Mouse (Mus musculus): ENCODE results near the gene Hoxd4. TPM values are rescaled to one million over a fixed set of nuclear protein-coding genes. Genes with fewer than 3 reads are reported as not detected.

Hoxd4 gene
- polyA plus RNA-seq, 1 experiment from 2014 or later: not detected

DNA sequence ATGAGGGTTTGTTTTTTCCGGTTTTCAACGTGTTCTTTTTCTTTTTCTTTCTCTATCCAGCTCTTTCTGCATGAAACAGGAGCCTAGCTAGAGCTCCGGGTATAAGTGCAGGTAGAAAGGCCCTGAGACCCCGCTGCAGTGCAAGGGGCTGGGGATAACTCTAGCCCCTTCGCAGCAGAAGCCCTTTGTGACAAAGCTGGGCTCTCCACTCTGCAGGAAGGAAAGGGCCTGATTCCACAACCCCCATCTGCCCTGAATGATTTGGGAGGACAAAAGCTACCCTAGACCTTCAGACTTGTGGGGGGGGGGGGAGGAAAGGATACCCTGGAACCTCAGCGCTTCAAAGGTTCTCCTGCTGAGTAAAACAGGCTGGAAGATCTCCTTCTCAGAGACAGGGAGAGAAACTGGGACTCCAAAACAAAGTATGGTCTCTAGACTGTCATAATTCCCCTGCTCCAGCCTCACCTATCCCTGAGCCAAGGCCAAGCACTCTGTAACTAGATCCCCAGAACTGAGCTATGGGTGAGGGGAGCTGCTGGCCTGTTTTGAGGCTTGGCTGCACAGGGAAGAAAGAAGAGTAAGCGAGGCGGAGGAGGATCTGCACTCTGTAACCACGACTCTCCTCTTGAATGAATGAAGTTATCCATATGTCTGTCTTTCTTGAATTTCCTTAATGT, 35.2 kb upstream of the Hoxd4 start:
- Histone ChIP-seq H3K4me1 (replicated peaks; ENCODE audit: control insufficient read depth, insufficient read depth, low read length) (peaks cover 4% of the 10 kb centered on the region; the same call in 1 of the 2 replicates), H3K9ac (ENCODE audit: low read length) (no peak overlapping the region), H3K36me3 (ENCODE audit: control insufficient read depth, insufficient read depth, low read length) (no peaks in the 10 kb centered on the region), H3K4me2 (ENCODE audit: low read depth, low read length, severe bottlenecking) (no peak overlapping the region), H3K27me3 (ENCODE audit: control insufficient read depth, insufficient read depth, low read length) (peaks cover 100% of the 10 kb centered on the region), H3K9me3 (ENCODE audit: control insufficient read depth, low read length) (no peaks in the 10 kb centered on the region), H3K4me3 (ENCODE audit: low read depth, low read length) (no peak overlapping the region), H3K27ac (ENCODE audit: low read depth, low read length) (no peak overlapping the region)
- DNase-seq (ENCODE audit: low spot score) (peak; percentile 50), ATAC-seq (replicated peaks; ENCODE audit: low FRiP score) (no peak)
- under 1% methylated on average over 9 of the region's 9 CpGs for WGBS

DNA sequence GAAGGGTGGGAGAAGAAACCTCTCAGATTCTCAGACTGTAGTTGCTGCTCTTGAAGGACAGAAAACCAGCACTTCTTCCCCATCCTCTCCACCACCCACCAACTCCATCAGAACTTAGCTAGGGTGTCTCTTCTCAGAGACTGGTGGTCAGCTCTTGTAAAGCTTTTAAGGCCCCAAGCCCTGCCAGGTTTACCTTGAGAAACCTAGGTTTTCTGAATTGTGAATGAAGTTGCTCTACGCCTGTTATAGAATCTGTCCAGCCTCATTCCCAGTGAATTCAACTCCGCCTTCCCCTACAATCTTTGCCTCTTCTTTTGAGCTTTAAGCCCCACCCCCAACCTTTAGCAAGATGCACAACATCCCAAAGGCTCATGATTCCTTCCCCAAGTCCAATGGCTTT, 34.6 kb upstream of the Hoxd4 start:
- Histone ChIP-seq H3K4me2 (ENCODE audit: low read depth, low read length, severe bottlenecking) (no peak overlapping the region), H3K9me3 (ENCODE audit: control insufficient read depth, low read length) (no peaks in the 10 kb centered on the region), H3K9ac (ENCODE audit: low read length) (no peak overlapping the region), H3K4me3 (ENCODE audit: low read depth, low read length) (no peak overlapping the region), H3K27me3 (ENCODE audit: control insufficient read depth, insufficient read depth, low read length) (peaks cover 100% of the 10 kb centered on the region), H3K36me3 (ENCODE audit: control insufficient read depth, insufficient read depth, low read length) (no peaks in the 10 kb centered on the region), H3K27ac (ENCODE audit: low read depth, low read length) (no peak overlapping the region), H3K4me1 (replicated peaks; ENCODE audit: control insufficient read depth, insufficient read depth, low read length) (peaks cover 6% of the 10 kb centered on the region; the same call in 1 of the 2 replicates)
- DNase-seq (ENCODE audit: low spot score) (no peak), ATAC-seq (replicated peaks; ENCODE audit: low FRiP score) (no peak)
- WGBS: 9% methylated on average over 2 of the region's 2 CpGs

DNA sequence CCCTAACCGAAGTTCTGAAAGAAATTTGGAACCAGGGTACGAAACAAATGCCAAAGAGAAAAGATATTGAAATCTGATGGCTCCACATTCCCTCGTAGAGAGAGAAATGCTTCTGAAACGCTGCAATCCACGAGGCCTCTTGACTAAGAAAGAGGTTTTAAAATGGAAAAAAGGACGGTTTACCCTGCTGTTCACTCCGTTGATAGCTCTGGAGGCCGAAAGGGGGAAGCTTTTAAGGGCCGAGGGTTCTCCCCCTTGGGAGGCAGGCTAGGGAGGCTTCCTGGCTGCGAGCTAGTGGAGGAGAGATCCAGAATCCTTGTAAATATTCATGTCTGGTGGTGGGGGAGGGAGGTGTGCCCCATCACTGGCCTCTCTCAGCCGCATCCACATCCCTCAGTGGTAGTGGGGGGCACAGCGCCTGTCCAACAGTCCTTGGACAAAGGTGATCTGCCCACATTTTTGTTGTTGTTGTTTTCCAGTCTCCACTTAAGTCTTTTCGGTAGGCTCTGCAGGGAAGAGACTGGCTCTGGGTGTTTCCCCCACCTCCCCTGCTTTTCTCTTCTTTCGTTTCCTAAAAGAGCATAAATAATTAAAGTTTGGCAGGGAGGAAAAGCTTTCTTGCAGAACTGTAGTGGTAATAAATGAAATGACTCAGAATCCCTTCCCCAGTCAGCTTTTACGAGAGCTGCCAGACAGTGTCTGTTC, 32.7 kb upstream of the Hoxd4 start, which contains the start of gene Hoxd11:
TSS of gene Hoxd11 (plus strand) at position 667 of the 705 bp plus-strand sequence.
- H3K9me3 ChIP-seq (ENCODE audit: control insufficient read depth, low read length): no peaks in the 10 kb centered on the region
- no peaks in the 10 kb centered on the region for H3K36me3 ChIP-seq (ENCODE audit: control insufficient read depth, insufficient read depth, low read length)
- peaks cover 100% of the 10 kb centered on the region for H3K27me3 ChIP-seq (ENCODE audit: control insufficient read depth, insufficient read depth, low read length)
- no peak within 1 kb of the TSS for H3K9ac ChIP-seq (ENCODE audit: low read length)
- DNase-seq (ENCODE audit: low spot score): peak; percentile 54
- peaks cover 5% of the 10 kb centered on the region; the same call in 1 of the 2 replicates for H3K4me1 ChIP-seq (replicated peaks; ENCODE audit: control insufficient read depth, insufficient read depth, low read length)
- H3K27ac ChIP-seq (ENCODE audit: low read depth, low read length): no peak within 1 kb of the TSS
- H3K4me2 ChIP-seq (ENCODE audit: low read depth, low read length, severe bottlenecking): no peak within 1 kb of the TSS
- ATAC-seq (replicated peaks; ENCODE audit: low FRiP score): no peak
- no peak within 1 kb of the TSS for H3K4me3 ChIP-seq (ENCODE audit: low read depth, low read length)
- WGBS: 2% methylated on average over 15 of the region's 15 CpGs

DNA sequence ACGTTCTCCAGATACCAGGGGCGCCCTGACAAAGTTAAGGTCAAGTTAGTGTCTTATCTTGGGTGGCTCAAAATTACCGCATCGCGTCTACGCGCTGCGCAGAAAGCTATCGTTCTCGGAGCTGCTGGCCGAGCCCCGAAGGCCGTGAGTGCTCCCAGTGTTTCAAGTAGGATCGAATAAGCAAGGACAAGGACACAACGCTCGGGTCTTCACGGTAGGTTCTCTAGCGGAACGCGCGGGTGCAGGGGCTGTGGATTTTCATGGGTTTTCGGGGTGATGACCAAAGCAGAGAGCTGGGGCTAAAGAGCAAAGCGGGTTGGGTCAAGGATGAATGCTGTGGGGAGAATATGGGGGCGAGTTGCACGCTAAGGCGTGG, 32.1 kb upstream of the Hoxd4 start:
- no peak for ATAC-seq (replicated peaks; ENCODE audit: low FRiP score)
- under 1% methylated on average over 26 of the region's 26 CpGs for WGBS

DNA sequence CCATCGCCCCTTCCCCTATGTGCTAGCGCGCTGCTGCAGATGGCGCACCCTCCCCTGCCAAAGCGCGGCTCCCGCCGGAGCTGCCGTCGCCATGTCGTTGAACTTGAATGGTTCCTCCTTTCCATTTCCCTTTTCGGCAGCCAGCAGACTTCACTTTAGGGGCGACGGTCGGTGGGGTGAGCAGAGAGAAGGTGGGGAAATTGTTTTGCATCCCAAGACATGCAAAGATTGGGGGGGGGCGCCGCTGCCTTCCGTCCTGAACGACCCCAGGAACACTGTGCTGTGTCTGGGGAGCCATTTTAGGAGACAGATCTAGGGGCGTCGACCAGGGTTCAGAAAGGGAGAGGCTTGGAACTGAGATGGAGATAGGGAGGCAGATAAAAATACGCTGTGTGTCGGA, 31.7 kb upstream of the Hoxd4 start:
- DNase-seq (ENCODE audit: low spot score): peak; percentile 49
- no peak overlapping the region for H3K27ac ChIP-seq (ENCODE audit: low read depth, low read length)
- ATAC-seq (replicated peaks; ENCODE audit: low FRiP score): no peak
- no peak overlapping the region for H3K4me3 ChIP-seq (ENCODE audit: low read depth, low read length)
- H3K36me3 ChIP-seq (ENCODE audit: control insufficient read depth, insufficient read depth, low read length): no peaks in the 10 kb centered on the region
- H3K9ac ChIP-seq (ENCODE audit: low read length): no peak overlapping the region
- no peak overlapping the region for H3K4me2 ChIP-seq (ENCODE audit: low read depth, low read length, severe bottlenecking)
- no peaks in the 10 kb centered on the region for H3K9me3 ChIP-seq (ENCODE audit: control insufficient read depth, low read length)
- WGBS: 2% methylated on average over 22 of the region's 23 CpGs
- H3K4me1 ChIP-seq (replicated peaks; ENCODE audit: control insufficient read depth, insufficient read depth, low read length): peaks cover 5% of the 10 kb centered on the region; the same call in 1 of the 2 replicates
- peaks cover 100% of the 10 kb centered on the region for H3K27me3 ChIP-seq (ENCODE audit: control insufficient read depth, insufficient read depth, low read length)

More for the DNA sequence above, 32.1 kb upstream of the Hoxd4 start:
- H3K9ac ChIP-seq (ENCODE audit: low read length): no peak overlapping the region
- H3K4me1 ChIP-seq (replicated peaks; ENCODE audit: control insufficient read depth, insufficient read depth, low read length): peaks cover 5% of the 10 kb centered on the region; the same call in 1 of the 2 replicates
- no peaks in the 10 kb centered on the region for H3K36me3 ChIP-seq (ENCODE audit: control insufficient read depth, insufficient read depth, low read length)
- no peaks in the 10 kb centered on the region for H3K9me3 ChIP-seq (ENCODE audit: control insufficient read depth, low read length)
- H3K4me2 ChIP-seq (ENCODE audit: low read depth, low read length, severe bottlenecking): no peak overlapping the region
- H3K4me3 ChIP-seq (ENCODE audit: low read depth, low read length): no peak overlapping the region
- no peak for DNase-seq (ENCODE audit: low spot score)
- no peak overlapping the region for H3K27ac ChIP-seq (ENCODE audit: low read depth, low read length)
- peaks cover 100% of the 10 kb centered on the region for H3K27me3 ChIP-seq (ENCODE audit: control insufficient read depth, insufficient read depth, low read length)

DNA sequence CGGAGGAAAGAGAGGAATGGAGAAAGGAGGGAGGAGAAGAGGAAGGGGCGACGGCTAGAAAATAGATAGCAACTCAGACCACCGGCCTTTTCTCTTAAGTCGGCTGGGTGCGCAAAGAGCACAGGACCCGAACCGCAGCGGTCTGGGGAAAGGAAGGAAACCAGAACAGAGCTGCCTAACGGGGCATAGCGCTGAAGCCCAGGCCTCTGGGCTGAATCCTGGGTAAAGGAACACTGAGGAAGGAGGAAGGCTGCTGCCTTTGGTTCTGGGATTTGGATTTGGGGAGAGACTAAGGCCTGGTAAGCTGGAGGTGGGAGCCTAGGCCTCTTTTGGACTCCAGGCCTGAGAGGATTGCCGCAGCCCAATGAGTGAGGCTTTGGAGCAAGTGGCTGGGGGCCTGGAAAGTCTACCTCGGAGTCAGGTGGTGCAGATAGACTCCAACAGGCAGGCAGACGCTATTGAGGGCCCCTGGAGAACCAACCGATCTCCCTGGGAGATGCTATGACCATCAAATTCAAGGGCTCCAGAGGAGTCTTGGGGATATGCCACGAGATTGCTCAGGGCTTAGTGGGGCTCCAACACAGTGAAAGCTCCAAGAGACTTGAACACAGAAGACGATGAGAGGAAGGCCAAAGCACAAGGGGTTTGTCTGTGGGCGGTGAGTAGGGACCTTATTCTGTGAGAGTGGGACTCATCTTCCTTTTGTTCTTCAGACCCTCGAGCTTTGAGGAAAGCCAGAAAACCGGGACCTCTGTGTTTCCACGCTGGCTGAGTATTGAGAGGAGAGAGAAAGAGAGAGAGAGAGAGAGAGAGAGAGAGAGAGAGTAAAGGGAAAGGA, 30.9 kb upstream of the Hoxd4 start:
- Histone ChIP-seq H3K27me3 (ENCODE audit: control insufficient read depth, insufficient read depth, low read length) (peaks cover 100% of the 10 kb centered on the region), H3K9ac (ENCODE audit: low read length) (no peak overlapping the region), H3K36me3 (ENCODE audit: control insufficient read depth, insufficient read depth, low read length) (no peaks in the 10 kb centered on the region), H3K9me3 (ENCODE audit: control insufficient read depth, low read length) (no peaks in the 10 kb centered on the region), H3K4me3 (ENCODE audit: low read depth, low read length) (no peak overlapping the region), H3K4me2 (ENCODE audit: low read depth, low read length, severe bottlenecking) (no peak overlapping the region), H3K27ac (ENCODE audit: low read depth, low read length) (no peak overlapping the region), H3K4me1 (replicated peaks; ENCODE audit: control insufficient read depth, insufficient read depth, low read length) (peaks cover 5% of the 10 kb centered on the region; the same call in 1 of the 2 replicates)
- no peak for ATAC-seq (replicated peaks; ENCODE audit: low FRiP score)
- 3% methylated on average over 21 of the region's 21 CpGs for WGBS
- DNase-seq (ENCODE audit: low spot score): peak; percentile 55

DNA sequence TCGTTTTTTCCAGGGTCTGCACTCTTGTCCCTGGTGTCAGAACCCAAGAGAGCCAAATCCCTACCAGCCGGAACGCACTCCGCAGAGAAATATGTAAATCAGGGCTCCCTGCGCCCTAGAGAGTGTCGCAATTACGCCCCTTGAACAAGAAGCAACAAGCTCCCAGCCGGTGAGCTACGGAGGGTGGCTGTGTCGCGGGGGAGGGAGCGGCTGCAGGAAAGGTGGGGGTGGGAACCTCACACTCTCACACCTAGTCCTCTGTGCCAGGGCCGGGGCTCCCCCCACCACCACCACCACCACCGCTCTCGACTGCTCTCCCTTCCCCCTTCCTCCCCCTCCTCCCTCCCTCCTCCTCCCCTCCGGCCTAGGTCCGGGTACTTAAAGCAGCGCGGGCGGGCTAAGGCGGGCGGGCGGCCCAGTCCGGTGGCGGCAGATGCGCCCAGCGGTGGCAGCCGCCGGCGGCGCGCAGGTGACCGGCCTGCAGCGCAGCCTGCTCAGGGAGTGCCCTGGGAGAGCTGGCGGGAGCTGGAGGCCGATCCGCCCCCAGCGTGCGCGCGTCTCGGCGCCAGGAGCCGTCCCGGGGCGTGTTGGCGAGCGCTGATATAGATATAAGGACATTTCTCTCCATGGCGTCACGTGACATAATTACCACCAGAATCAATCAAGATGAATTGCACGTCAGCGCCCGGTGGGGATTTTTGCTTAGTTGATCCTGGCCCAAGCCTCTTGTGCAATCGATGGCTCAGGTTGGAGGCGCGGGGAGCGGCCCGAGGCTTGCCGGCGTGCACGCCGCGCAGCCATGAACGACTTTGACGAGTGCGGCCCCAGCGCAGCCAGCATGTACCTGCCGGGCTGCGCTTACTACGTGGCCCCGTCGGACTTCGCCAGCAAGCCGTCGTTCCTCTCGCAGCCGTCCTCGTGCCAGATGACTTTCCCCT, 29.9 kb upstream of the Hoxd4 start:
- no peaks in the 10 kb centered on the region for H3K36me3 ChIP-seq (ENCODE audit: control insufficient read depth, insufficient read depth, low read length)
- peaks cover 97% of the 10 kb centered on the region for H3K27me3 ChIP-seq (ENCODE audit: control insufficient read depth, insufficient read depth, low read length)
- no peak overlapping the region for H3K4me2 ChIP-seq (ENCODE audit: low read depth, low read length, severe bottlenecking)
- H3K9me3 ChIP-seq (ENCODE audit: control insufficient read depth, low read length): no peaks in the 10 kb centered on the region
- DNase-seq (ENCODE audit: low spot score) (peak; percentile 71), ATAC-seq (replicated peaks; ENCODE audit: low FRiP score) (0 out of 2 replicates have a peak, but pooled peaks have one; percentile 15)
- peaks cover 5% of the 10 kb centered on the region; the same call in 1 of the 2 replicates for H3K4me1 ChIP-seq (replicated peaks; ENCODE audit: control insufficient read depth, insufficient read depth, low read length)
- no peak overlapping the region for H3K27ac ChIP-seq (ENCODE audit: low read depth, low read length)
- H3K4me3 ChIP-seq (ENCODE audit: low read depth, low read length): 0 out of 2 replicates have a peak overlapping the region, but pooled peaks have one; percentile 10
- H3K9ac ChIP-seq (ENCODE audit: low read length): no peak overlapping the region
- WGBS: under 1% methylated on average over 77 of the region's 78 CpGs

Data from forebrain, embryonic 11.5 days (tissue).